Mouse (Mus musculus): ENCODE results near the gene Rgs16.

The Rgs16 gene

DNA sequence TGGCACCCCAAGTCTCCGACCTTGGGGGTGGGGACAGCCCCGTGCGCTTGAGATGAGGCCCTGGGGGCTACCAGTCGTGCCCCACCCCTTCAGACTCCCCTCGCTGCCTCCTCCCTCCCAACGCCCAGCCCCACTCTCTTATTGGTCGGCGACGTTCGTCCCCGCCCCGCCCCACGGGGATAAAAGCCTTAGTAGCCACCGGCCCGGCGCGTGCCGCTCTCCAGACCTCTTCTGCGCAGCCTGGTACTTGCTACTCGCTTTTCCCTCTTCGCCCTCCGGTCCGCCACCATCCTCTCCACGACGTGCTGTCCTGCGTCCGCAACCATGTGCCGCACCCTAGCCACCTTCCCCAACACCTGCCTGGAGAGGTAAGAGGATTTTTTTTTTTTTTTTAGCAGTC lies at the start of gene Rgs16:
Gene Rgs16 (plus strand): TSS at position 205 of the 400 bp plus-strand sequence.
- peak; percentile 68 to 84 for DNase-seq (ENCODE audit: low spot score in 2 of 2)

- no peak for DNase-seq (ENCODE audit: low spot score in 2 of 2)
Measured at GRCm38 (mm10) chr1:153692526-153692925, 47.6 kb upstream of the Rgs16 start.

- DNase-seq (ENCODE audit: low spot score in 2 of 2) = no peak
Measured at GRCm38 (mm10) chr1:153694372-153695120, 45.6 kb upstream of the Rgs16 start.

- DNase-seq (ENCODE audit: low spot score in 2 of 2) = no peak
Measured at GRCm38 (mm10) chr1:153695398-153695797, 44.8 kb upstream of the Rgs16 start.

DNA sequence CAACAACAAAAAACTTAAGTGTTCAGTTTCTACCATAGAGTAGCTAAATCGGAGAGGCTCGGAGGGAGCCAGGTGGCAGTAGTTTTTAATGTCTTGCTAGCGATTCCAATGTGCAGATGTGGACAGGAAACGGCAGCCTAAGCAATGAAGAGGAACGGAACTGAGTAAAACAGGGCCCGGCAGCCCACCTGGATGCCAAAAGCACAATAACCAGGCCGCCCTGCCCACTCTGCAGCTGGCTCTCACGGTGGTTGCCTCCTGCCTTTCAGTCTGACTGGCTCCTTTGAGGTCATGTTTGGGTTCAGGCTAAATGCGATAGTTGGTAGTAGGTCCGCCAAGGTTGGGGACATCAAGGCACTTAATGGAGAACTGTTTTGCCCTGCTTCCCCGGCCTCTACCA lies 44.1 kb upstream of the Rgs16 start:
- peak in 1 of 2 experiments; percentile 33 for DNase-seq (ENCODE audit: low spot score in 2 of 2)

- no peak for DNase-seq (ENCODE audit: low spot score in 2 of 2)
Measured at GRCm38 (mm10) chr1:153696541-153696940, 43.6 kb upstream of the Rgs16 start.

DNA sequence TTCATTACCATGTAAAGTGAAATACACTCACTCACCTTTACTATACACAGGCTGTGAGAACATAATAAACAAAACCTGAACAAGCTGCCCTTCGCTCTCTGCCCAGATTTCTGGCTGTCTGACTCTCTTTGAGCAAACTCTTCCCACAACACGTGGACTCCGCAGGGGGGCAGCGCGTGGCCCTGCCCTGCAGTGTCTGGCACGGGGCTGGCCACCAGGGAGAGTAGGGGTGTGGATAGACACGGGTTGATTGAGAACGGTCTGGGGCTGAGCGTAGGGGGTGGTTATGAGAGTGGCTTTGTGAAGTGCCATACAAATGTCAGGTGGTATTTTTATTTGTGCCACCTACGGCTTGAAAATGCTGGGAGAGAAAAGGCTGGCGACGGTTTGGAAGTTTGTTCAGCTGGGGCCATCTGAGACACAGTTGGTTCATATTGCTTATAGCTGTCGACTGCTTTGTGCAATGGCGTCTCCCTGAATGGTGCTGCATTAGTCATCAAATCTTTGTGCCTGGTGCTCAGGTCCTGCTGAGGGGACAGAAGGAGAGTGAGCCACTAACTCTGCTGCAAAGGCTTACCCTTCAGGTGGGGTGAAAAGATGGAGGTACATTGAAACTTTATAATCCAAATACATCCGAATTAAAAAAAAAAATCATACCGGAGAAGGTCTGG lies 42.4 kb upstream of the Rgs16 start:
- no peak for DNase-seq (ENCODE audit: low spot score in 2 of 2)

- no peak for DNase-seq (ENCODE audit: low spot score in 2 of 2)
Measured at GRCm38 (mm10) chr1:153698311-153699084, 41.7 kb upstream of the Rgs16 start.

GRCm38 (mm10) chr1:153700448-153701063 lies 39.6 kb upstream of the Rgs16 start:
- no peak for DNase-seq (ENCODE audit: low spot score in 2 of 2)

DNA sequence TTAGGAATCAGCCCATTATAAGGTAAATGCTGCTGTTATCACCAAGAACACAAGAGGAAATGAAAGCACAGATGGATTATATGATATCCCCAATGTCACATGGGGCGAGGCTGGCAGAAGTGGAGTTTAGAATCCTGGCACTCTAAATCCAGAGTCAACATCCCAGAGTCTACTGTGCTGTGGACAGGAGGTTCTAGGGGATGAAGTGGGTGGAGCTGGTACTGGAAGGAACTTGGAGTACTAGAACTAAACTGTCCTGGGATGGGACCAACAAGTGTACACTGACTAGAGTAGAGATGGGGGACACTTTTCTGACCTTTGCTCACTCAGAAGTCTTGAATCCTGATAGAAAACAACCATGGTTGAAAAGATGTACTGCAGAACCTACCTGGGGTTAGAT lies 38.7 kb upstream of the Rgs16 start:
- DNase-seq (ENCODE audit: low spot score in 2 of 2) = no peak

DNA sequence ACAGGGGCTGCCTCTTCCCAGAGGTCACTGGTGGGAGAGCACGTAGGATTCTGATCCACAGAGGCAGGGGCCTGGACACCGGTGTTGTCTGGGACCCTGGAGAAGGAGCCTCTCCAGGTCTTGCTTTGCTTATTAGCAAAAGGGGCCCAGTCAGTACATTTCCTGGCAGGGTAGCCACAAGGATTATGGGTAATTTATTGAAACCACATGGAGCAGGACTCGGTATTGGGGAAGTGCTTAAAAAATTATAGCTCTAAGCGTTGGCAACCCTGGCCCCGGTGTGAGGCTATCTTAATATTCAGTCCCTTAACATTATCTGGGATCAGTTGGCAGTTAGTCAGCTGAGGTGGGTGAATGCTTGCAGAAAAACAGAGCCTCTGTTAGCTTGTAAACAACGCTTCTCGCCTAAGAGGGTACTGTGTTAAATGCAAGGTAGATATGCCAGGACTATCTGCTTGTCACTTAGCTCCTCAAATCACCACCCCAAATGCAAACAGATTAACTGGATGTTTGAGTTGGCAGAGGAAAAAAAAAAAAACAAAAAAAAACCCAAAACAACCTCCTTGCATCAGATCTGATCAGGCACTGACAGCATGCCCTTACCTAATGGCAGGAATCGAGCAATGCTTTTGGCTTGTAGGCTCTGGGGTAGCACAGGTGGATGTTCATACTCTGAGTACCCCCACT lies 37.8 kb upstream of the Rgs16 start:
- no peak for DNase-seq (ENCODE audit: low spot score in 2 of 2)

GRCm38 (mm10) chr1:153702853-153703410 lies 37.2 kb upstream of the Rgs16 start:
- DNase-seq (ENCODE audit: low spot score in 2 of 2) = no peak

DNA sequence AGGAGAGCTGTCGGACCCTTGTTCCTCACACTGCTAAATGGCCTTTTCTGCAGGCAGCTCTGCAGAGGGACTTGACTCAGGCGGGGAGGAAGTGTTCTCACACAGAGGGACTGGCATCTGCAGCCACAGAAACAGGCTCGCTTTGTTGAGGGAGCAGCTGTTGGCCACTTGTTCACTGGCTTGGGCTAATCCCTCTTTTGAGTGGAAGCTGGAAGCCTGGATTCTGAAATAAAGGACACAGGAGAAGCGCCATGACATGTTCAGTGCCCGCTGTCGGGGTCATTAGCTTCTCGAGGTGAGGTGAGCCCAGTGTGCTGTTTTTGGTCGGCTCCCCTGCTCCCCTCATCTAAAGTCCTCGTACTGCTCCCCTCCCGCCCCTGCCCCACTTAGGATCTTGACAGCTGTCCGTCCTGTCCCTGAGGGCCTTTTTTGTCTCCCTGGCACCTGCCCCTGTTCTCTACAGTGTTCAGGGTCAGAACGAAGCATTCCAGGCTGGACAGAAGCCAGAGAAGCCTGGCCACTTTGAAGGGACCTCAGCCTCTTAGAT lies 36.6 kb upstream of the Rgs16 start:
- no peak for DNase-seq (ENCODE audit: low spot score in 2 of 2)

GRCm38 (mm10) chr1:153704174-153704573 lies 36.0 kb upstream of the Rgs16 start:
- DNase-seq (ENCODE audit: low spot score in 2 of 2) = no peak

DNA sequence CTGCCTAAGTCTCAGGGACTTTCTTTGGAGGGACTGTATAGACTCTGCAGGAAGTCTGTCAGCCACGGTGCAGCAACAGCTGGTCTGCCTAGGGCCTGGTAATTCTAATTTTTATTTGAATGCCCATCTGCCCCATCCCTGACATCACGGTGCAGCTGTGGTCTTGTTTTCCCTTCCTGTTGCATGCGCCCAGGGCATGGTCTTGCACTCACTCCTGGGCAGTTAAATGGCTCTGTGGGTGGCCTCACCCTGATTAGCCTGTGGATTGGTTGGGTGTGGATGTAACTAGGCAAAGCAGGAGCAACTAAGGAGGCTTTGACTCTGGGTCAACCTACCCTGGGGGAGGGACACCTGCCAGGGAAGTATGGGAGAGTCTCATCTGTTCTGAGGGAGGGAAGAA lies 35.2 kb upstream of the Rgs16 start:
- DNase-seq (ENCODE audit: low spot score in 2 of 2) = no peak

- no peak for DNase-seq (ENCODE audit: low spot score in 2 of 2)
Measured at GRCm38 (mm10) chr1:153708626-153709025, 31.5 kb upstream of the Rgs16 start.

DNA sequence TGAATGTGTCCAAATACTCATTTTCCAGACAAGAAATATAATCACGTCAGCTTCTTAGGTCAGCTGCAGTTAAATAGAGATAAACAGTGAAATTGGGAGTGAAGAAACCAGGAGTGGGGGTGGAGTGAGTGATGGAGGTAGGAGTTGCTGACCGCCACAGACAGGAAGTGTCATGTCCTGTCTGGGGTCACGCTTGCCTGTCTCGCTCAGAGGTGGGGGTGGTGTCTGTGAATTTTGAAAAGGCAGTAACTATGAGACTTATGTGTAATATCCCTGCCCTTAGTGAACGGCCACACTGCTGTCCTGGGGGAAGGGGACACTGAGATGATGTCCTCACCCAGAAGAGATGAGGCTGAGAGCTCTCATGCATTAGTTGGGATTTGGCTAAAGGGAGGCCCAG lies 30.7 kb upstream of the Rgs16 start:
- DNase-seq (ENCODE audit: low spot score in 2 of 2) = no peak

DNA sequence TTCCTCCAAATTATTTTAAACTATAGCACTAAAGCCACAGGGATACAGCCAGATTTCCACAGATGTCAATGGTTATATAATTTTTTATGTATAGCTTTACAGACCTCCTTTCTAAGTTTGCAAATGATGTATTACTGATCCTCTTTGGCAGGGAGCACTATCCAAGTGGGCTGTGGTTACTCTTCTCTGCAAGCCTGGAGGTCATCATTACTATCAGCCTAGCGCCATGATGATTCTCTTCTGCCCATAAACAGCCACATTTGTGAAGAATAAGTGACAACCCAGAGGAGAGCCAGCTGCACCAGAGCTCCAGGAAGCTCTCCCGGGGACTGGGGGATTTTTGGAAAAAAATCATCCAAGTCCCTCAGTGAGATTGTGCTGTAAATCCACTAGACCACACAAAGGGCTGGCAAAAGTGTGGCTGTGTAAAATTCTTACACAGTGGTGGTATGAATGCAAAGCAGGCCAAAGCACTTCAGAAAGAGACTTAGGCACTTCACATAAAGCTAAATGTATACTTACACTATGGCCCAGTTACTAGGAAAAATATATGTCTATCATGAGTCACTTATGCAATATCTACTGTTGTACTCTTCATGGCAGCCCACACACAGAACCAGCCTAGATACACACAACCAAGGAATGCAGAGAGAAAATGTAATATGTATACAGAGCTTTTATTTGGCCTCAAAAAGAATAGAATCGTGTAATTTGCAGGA lies 28.4 kb upstream of the Rgs16 start:
- DNase-seq (ENCODE audit: low spot score in 2 of 2) = no peak

GRCm38 (mm10) chr1:153712633-153713032 lies 27.5 kb upstream of the Rgs16 start:
- DNase-seq (ENCODE audit: low spot score in 2 of 2) = no peak

- no peak for DNase-seq (ENCODE audit: low spot score in 2 of 2)
Measured at GRCm38 (mm10) chr1:153717990-153718389, 22.2 kb upstream of the Rgs16 start.
